Mouse (Mus musculus) CD4-positive helper T cell, adult 2 months (primary cell): ENCODE results near the gene Gm49322.
A peak's percentile ranks its signal among the peaks of the same experiment; 100 is the strongest.

Source experiments
- DNase-seq: peaks from one replicate; pipeline ENCODE4 v3.0.0-alpha.2; 2012; ENCODE audit warnings: low read depth, missing footprints, low spot score

Gene Gm49322

DNA sequence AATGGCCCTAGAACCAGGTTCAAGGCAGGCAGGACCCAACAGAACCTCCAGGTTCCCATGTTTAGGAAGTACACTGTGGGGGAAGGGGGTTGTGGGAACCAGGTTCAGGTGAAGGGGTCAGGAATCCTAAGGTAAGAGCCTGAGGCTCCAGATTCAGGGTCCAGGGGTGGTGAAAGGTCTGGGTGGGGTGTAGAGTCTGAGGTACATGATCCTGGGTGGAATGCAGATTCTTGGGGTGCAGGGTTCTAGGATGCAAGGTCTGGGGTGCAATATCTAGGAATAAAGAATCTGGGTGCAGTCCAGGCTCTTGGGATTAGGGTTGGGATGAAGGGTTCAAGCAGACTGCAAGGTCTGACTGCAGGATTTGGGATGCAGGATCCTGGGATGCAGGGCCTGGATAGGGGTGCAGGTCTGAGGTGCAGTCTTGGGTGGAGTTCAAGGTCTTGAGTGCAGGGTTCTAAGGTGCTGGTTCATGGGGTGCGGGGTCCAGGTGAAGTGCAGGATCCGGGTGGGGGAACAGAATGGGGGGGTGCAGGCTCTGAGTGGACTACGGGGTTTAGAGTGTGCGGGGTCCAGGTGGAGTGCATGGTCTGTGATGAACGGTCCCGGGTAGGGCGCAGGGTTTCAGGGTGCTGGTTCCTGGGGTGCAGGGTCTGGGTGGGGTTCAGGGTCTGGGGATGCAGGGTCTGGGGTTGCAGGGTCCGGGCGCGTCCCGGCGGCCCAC, 49.7 kb downstream of the Gm49322 start:
- DNase-seq, result no peak

DNA sequence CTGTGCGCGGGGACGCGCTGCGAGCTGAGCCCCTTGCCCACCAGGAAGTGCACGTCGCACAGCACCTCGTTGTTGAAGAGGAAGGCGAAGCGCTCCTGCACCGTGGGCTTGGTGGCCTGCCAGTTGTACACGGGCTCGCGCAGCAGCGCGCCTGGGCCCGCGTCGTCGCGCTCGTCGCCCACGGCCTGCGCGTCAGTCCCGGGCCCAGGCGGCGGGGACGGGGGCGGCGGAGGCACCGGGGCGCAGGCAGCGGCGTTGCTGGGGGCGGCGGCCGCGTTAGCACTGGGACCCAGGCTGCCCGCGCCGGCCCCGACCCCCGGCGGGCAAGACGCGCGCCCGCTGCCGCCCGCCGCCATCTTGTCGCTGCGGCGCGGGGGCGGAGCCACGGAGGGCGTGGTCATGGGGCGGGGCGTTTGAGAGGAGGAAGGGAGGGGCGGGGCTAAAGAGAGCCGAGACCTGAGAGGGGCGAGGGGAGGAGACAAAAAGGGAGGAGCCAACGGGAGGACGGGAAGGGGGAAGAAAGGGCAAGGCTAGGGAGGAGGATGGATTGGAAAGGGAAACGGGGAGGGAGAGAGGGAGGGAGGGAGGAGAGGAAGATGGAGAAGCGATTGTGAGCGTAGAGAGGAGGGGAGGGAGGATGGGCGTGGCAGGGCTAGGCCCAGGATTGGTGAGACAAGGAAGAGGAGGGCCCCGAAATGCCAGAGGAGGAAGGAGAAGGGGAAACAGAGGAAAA, 50.5 kb downstream of the Gm49322 start:
- DNase-seq, result peak; percentile 93

DNA sequence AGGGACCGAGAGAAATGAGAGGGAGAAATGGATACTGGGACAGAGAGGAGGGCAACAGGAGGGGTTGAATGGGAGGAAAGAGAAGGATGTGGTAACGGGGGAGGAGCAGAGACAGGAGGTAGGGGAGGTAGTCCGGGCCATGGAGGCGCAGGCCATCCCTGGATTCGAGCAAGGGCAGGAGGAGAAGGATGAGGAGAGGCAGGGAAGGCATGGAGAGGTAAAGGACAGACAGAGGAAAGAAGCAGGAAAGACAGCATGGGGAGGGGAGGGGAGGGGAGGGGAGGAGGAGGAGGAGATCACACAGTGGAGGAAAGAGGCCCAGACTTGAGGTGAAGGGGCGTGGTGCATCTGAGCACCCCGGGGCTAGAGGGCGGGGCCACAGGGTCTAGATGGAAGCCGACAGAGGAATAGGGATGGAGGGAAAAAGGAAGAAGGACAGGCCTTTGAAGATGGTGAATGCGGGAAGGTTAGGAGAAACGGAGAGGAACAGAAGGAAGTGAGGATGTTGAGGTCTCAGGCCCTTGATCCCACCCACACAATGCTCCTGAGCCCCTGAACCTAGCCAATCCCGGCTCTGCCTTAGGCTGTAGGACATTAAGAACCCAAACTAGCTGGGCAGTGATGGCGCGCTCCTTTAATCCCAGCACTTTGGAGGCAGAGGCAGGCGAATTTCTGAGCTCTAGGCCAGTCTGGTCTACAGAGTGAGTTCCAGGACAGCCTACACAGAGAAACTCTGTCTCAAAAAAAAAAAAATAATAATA, 51.2 kb downstream of the Gm49322 start, which contains the start of gene Btbd2:
Gene Btbd2, minus strand, starts transcription at position 209 of the 761 bp plus-strand sequence.
- peak; percentile 50 for DNase-seq

DNA sequence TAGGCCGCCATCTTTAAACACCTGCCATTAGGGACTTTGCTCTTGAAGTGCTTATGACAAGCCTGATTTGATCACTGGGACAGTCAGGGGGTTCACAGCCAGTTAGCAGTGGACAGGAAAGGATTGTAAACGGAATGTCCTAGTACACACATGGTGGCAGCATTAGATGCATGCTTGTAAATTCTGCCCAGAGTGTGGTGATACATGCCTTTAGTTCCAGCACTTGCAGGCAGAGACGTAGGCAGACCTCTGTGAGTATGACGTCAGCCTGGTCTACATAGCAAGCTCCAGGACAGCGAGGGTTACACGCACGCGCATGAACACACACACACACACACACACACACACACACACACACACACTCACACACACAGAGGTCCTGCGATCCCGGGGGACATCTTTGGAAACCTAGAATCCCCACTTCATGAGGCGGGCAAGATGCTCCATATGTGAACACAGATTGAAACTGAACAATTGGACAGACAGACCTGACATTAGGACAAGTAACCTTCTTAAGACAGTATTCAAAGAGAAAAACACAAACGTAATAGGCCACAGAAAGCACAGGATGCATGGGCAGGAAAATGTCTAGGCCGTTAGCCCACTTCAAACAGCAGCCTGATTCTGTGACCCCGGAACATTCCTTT, 52.5 kb downstream of the Gm49322 start:
- peak; percentile 85 for DNase-seq

DNA sequence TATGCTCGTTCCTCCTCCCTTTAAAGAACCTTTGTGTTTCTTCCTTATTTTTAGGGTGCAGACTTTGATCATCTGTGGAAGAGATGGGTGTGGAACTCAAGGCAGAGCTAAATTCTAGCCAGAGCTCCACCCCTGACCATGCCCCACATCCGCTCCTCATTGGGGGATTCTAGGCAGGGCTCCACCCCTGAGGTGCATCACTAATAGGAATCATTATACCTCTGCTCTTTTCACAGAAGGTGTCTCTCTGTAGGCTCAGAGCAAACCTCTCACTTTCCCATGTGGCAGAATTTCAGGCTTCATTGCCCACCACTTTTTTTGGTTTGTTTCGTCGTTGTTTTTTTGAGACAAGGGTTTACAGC, 53.0 kb downstream of the Gm49322 start:
- DNase-seq, result peak; percentile 87

DNA sequence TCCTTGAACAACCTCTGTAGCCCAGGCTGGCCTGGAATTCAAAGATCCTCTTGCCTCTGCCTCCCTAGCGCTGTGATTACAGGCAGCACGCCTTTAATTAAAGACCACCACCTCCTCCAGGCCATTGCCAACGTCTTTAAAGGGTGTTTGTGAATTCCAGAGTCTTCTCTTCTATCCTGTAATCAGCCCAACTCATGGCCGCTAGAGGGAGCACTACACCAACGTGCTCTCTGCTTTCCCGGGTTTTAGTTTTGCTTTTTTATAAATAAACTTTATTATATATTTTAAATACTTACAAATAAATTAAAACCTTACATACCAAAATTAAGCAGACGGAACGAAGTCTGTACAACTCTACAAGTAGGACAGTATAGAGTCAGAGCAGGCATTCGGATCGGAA, 53.4 kb downstream of the Gm49322 start:
- peak; percentile 72 for DNase-seq

DNA sequence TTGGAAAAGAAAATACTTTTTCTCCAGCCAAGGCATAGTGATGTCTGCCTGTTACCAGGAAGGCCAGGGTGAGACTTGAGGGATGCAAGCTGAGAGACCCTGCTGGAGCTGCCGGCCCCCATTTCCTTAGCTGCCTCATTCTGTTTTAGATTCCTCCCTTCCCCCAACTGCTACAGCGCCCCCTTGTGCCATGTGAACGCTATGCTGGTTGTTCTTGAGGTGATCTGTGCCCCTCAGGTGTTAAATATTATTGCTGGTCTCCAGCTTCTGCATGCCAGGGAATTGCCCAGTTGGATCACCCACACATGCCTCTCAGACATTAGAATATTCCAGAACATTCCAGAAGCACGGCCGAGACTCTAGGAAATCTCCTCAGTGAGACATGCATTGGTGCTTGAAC, 55.3 kb downstream of the Gm49322 start:
- DNase-seq, result peak; percentile 73

DNA sequence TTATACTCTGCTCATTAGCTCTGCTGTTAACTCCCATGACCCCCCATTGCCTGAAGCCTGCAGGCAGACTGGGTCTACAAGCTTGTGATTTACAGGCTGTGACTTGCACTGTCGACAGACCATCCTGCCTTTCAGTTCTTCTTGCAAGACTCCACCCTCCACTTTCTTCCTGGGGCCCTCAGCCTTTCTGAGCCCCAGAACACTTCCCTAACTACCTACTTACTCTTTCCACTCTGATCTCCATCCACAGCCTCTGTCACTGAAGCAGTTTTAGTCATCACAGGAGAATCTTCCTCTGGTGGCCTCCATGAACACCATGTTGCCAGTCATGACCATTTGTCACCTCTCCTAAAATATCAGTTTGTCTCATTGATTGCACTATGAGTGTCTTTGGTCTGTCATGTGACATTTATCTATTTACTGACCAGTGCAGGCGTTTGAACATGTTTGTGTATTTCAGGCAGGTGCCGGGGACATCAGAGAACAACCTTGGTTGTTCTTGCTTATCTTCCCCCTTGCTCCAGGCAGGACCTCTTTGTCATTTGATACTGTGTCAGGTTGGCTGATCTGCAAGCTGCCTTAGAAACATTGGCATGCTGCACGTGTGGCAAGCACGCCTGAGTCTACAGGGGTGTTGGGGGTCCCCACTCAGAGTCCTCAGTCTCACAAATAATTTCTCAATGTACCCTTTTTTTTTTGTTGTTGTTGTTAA, 57.8 kb downstream of the Gm49322 start:
- DNase-seq, result peak; percentile 44

DNA sequence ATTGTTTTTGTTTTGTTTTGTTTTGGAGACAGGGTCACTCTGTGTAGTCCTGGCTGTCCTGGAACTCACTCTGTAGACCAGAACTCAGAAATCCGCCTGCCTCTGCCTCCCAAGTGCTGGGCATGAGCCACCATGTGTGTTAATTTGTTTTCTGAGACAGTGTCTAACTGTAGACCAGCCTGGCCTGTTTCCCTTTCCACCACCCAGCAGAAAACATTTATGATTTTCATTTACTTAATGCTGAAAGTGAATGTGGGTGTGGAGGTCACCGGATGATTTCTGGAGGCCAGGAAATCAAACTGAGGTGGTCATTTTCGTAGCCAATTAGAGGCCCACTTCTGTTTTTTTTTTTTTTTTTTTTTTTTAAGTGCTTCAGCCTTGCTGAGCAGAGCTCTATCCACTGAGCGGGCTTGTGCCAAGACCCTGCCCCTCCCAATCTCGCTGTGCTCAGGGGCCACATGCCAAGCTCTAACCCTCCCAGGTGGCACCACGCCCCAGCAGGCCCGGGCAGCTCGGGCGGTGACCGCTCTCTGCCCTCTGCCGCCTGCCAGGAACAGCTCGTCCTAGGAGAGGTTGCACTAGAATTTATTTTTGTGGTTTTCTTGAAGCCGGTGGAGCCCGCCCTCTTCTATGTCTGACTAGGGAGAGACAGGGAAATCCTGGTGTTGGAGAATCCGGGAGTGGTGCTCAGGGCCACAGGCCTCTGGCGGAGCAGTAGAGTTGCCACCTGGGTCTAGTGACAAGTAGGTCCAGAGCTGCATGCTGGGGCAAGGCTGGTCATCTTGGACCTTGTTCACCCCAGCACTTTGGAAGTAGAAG, 58.6 kb downstream of the Gm49322 start:
- DNase-seq, result peak; percentile 64

DNA sequence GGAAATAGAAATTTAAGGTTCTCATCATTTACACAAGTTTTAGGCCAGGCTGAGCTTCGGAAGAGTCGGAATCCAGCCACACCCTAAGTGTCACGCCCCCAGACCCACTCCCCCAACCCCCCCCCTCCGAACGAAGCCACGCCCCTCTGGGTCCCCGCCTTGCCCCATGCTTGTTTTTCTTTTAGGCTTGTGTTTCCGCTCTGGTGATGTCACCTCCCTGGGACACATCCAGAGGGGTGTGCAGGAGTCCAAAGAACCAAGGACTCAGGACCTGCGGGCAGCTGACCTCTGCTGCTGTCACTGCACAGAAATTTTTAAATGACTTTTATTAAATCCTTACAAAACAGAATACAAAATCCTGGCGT, 59.2 kb downstream of the Gm49322 start:
- peak; percentile 49 for DNase-seq
